Mouse (Mus musculus) heart, adult 2 months (tissue): Measurements from ENCODE around the gene Rerg.

Experiments used
- CTCF ChIP-seq: fragments of 200-600 bp; IDR thresholded peaks from 2 replicates; pipeline ENCODE4 v1.8.1; 2022; ENCODE audit warnings: antibody characterized with exemption, mild to moderate bottlenecking, moderate library complexity
- EP300 ChIP-seq: fragments of 200-500 bp; IDR thresholded peaks from 2 replicates; pipeline ENCODE4 v1.6.1; 2011; ENCODE audit warnings: low read depth, low read length, control low read depth; ENCODE audit not compliant: insufficient read depth

DNA sequence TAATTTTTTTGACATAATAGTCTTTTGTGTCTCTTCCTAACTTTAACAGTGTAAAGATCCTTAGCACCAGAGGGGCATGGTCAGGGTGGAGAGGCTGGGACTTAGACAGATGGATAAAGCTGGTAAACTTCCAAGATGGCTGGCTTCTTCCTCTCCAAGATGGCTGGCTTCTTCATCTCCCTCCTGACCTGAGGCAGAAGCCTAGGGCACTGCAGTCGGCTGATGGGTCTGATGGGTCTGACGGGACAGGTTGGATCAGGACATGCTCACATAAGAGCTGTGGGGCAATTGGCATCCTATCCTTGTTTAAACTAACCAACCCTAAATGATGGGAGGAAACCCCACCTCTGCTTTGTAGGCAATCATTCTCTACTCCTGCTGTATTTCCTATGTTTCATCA, 112.0 kb downstream of the Rerg start:
- TF ChIP-seq CTCF = no peak
- no peak for TF ChIP-seq EP300
